Mouse (Mus musculus): ENCODE measurements around the gene Knl1.

- TF ChIP-seq CTCF (IDR thresholded peaks at IDR 0.05; ENCODE audit: control insufficient read depth, insufficient read depth, low read length) (no peak), POLR2A (IDR thresholded peaks at IDR 0.05; ENCODE audit: borderline replicate concordance, control insufficient read depth, low read depth, low read length) (no peak)
Measured at GRCm38 (mm10) chr2:119106583-119106982, 59.7 kb downstream of the Knl1 start.

All from bone marrow, adult 2 months (tissue).